Mouse (Mus musculus) embryonic facial prominence, embryonic 13.5 days (tissue): Measurements from ENCODE around the gene Cdkal1. TPM values are rescaled to one million over a fixed set of nuclear protein-coding genes. Genes with fewer than 3 reads are reported as not detected.

Experiments
- ATAC-seq: fragments of 200-750 bp; cut with Nextera tagmentation; 2 replicates; pipeline ENCODE4 v1.8.0; 2017; ENCODE audit warnings: low read depth; ENCODE audit not compliant: insufficient number of reproducible peaks, insufficient read depth, low FRiP score, low TSS enrichment
- H3K27ac ChIP-seq: fragments of 300-500 bp; sonication (generic); 2 replicates; pipeline ENCODE4 v1.5.1; 2015; ENCODE audit warnings: moderate library complexity, mild to moderate bottlenecking, inconsistent platforms
- H3K27me3 ChIP-seq: fragments of 300-500 bp; sonication (generic); 2 replicates; pipeline ENCODE4 v1.6.1; 2015; ENCODE audit warnings: mild to moderate bottlenecking, inconsistent platforms
- H3K36me3 ChIP-seq: fragments of 300-500 bp; sonication (generic); 2 replicates; pipeline ENCODE4 v1.6.1; 2015; ENCODE audit warnings: mild to moderate bottlenecking, inconsistent platforms
- H3K4me1 ChIP-seq: fragments of 300-500 bp; sonication (generic); 2 replicates; pipeline ENCODE4 v1.6.1; 2015; ENCODE audit warnings: inconsistent platforms
- H3K4me2 ChIP-seq: fragments of 300-500 bp; sonication (generic); 2 replicates; pipeline ENCODE4 v1.6.1; 2015; ENCODE audit warnings: moderate library complexity, mild to moderate bottlenecking, inconsistent platforms
- H3K4me3 ChIP-seq: fragments of 300-500 bp; sonication (generic); 2 replicates; pipeline ENCODE4 v1.5.1; 2015; ENCODE audit warnings: mild to moderate bottlenecking, inconsistent platforms
- H3K9ac ChIP-seq: fragments of 300-500 bp; sonication (generic); 2 replicates; pipeline ENCODE4 v1.6.1; 2015; ENCODE audit warnings: mild to moderate bottlenecking, inconsistent platforms
- H3K9me3 ChIP-seq: fragments of 300-500 bp; sonication (generic); 2 replicates; pipeline ENCODE4 v1.6.1; 2016; ENCODE audit warnings: inconsistent platforms
- WGBS: fragments of 180-500 bp; shearing (Covaris S2); methylation state at CpG from one replicate; pipeline ENCODE4 v1.1.7; 2015; ENCODE audit warnings: mixed read lengths; 5-methylcytosine and 5-hydroxymethylcytosine counted together
- polyA plus RNA-seq: library from polyadenylated mRNA; unstranded; fragments of >200 nt; fragmentation: Nextera tagmentation; extraction: Ambion mirVana; gene quantifications from 2 replicates; pipeline ENCODE4 v1.2.1, GENCODE M21; 2015

Gene Cdkal1
- polyA plus RNA-seq, 1 experiment from 2014 or later, result 34.0 TPM

DNA sequence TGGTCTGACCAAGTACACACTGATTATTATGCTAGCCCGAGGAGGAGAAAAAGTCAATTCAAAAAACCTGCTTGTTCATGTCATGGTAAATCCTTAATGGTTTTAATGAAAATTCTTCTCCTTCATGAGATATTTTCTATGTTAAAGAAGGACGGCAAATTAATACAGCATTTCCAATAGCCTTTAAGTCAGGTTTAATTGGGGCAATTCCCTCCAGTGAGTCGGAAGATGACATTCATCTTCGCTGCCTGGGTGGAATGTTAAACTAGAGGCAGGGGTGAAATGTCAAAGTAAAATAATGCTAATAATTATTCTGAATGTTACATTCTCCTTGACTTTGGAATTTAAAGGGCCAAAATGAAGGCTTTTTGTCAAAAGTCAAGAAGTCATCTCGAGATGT, 633.8 kb downstream of the Cdkal1 start:
- Histone ChIP-seq H3K27me3 (no peaks in the 10 kb centered on the region), H3K4me2 (no peak overlapping the region), H3K9me3 (no peaks in the 10 kb centered on the region), H3K36me3 (no peaks in the 10 kb centered on the region), H3K27ac (no peak overlapping the region), H3K4me1 (peaks cover 21% of the 10 kb centered on the region), H3K4me3 (no peak overlapping the region), H3K9ac (no peak overlapping the region)
- 55% methylated on average over 5 of the region's 5 CpGs for WGBS
- no peak for ATAC-seq

DNA sequence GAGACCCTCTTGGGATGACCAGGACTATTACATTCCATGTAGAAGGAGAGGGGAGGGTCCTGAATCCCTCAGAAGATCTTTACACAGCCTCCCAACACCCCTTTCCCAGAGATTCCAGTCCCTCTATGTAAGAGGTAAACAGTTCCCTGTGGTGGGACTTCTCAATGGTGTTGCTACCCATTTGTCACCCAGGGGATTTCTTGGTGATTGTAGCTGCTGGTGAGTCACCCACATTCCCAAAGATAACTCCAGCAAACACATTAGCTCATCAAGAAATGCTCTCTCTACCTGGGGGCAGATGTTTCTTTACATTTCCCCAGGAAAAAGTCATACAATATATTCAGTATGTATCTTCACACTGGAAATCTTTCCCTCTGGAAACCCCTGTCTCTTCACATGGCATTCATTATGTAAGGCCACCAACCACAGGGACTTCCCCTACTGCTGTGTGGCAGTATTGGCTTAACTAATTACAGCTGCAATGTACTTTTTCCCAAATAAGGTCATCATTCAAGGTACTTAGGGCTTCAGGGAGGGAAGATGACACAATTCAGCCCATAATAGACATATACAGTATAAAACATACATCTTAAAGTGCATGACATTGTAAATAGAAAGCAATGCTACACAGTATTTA, 636.8 kb downstream of the Cdkal1 start:
- H3K4me2 ChIP-seq, result no peak overlapping the region
- no peak for ATAC-seq
- H3K9me3 ChIP-seq, result no peaks in the 10 kb centered on the region
- H3K4me3 ChIP-seq, result no peak overlapping the region
- no peaks in the 10 kb centered on the region for H3K36me3 ChIP-seq
- H3K27ac ChIP-seq, result peak overlapping the region; percentile 28; the same call in 1 of the 2 replicates
- H3K9ac ChIP-seq, result no peak overlapping the region
- H3K27me3 ChIP-seq, result no peaks in the 10 kb centered on the region
- H3K4me1 ChIP-seq, result peaks cover 21% of the 10 kb centered on the region

- H3K4me2 ChIP-seq, result peak overlapping the region; percentile 69
- ATAC-seq, result peak; percentile 81; the same call in 1 of the 2 replicates
- peak overlapping the region; percentile 63 for H3K27ac ChIP-seq
Observed at GRCm38 (mm10) chr13:29210159-29211021, 645.1 kb downstream of the Cdkal1 start.

GRCm38 (mm10) chr13:29208749-29209148, 646.7 kb downstream of the Cdkal1 start:
- no peaks in the 10 kb centered on the region for H3K9me3 ChIP-seq
- no peaks in the 10 kb centered on the region for H3K36me3 ChIP-seq
- whole genome bisulfite sequencing, result 93% methylated on average over 6 of the region's 6 CpGs
- ATAC-seq, result no peak
- peaks cover 9% of the 10 kb centered on the region for H3K4me1 ChIP-seq
- no peaks in the 10 kb centered on the region for H3K27me3 ChIP-seq
- H3K4me2 ChIP-seq, result no peak overlapping the region
- no peak overlapping the region for H3K4me3 ChIP-seq
- H3K27ac ChIP-seq, result no peak overlapping the region
- H3K9ac ChIP-seq, result no peak overlapping the region

More at GRCm38 (mm10) chr13:29210159-29211021, 645.1 kb downstream of the Cdkal1 start:
- Histone ChIP-seq H3K27me3 (no peaks in the 10 kb centered on the region), H3K4me3 (peak overlapping the region; percentile 43), H3K4me1 (peaks cover 9% of the 10 kb centered on the region), H3K36me3 (no peaks in the 10 kb centered on the region), H3K9ac (peak overlapping the region; percentile 74), H3K9me3 (no peaks in the 10 kb centered on the region)
- WGBS, result 3% methylated on average over 27 of the region's 27 CpGs

DNA sequence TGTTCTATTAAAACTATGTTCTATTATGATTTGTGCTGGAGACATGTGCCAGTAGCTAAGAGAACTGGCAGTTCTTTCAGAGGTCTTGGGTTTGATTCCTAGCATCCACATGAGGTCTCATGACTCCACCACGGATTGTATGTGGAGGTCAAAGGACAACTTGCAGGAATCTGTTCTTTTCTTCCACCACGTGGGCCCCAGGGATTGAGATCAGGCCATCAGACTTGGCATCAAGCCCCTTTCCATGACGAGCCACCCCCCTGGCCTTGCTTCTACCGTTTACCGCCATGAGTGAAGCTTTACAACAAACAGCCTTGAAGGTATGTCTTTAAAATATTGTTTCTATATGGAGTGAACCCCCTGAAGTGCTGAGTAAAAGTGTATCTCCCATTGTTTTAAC, 651.6 kb downstream of the Cdkal1 start:
- H3K27me3 ChIP-seq, result no peaks in the 10 kb centered on the region
- 0 out of 2 replicates have a peak, but pooled peaks cover 2% of the 10 kb centered on the region for H3K4me1 ChIP-seq
- no peak overlapping the region for H3K9ac ChIP-seq
- 83% methylated on average over 5 of the region's 5 CpGs for WGBS
- no peak for ATAC-seq
- H3K4me3 ChIP-seq, result no peak overlapping the region
- no peaks in the 10 kb centered on the region for H3K9me3 ChIP-seq
- no peak overlapping the region for H3K4me2 ChIP-seq
- no peak overlapping the region for H3K27ac ChIP-seq
- H3K36me3 ChIP-seq, result no peaks in the 10 kb centered on the region

GRCm38 (mm10) chr13:29203426-29203825, 652.0 kb downstream of the Cdkal1 start:
- Histone ChIP-seq H3K27me3 (no peaks in the 10 kb centered on the region), H3K4me3 (no peak overlapping the region), H3K4me2 (no peak overlapping the region), H3K4me1 (0 out of 2 replicates have a peak, but pooled peaks cover 2% of the 10 kb centered on the region), H3K9me3 (no peaks in the 10 kb centered on the region), H3K9ac (no peak overlapping the region), H3K27ac (no peak overlapping the region), H3K36me3 (no peaks in the 10 kb centered on the region)
- 88% methylated on average over 5 of the region's 5 CpGs for WGBS
- ATAC-seq, result no peak

DNA sequence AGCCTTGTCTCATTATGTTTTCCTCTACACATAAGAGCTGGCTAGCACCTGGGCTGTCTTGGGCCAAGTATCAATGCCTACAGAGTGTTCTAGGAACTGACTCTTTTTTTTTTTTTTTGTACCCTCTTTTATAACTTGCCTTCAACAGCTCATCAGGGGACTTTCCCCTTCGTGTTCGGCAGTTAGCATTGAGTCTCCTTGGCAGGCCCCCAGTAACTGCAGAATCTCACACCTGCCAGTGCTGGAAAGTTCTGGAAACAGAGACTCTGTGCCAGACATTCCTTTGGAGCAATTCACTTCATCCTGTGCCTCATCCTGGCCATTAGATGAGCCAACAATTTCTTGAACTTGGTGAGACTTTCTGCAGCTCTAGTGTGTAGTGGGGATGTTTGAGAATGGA, 652.9 kb downstream of the Cdkal1 start:
- no peak for ATAC-seq

GRCm38 (mm10) chr13:29199679-29200078, 655.8 kb downstream of the Cdkal1 start:
- no peak for ATAC-seq
- Histone ChIP-seq H3K9me3 (no peaks in the 10 kb centered on the region), H3K36me3 (no peaks in the 10 kb centered on the region), H3K4me3 (no peak overlapping the region), H3K4me2 (no peak overlapping the region), H3K27ac (no peak overlapping the region), H3K4me1 (peaks cover 16% of the 10 kb centered on the region), H3K9ac (no peak overlapping the region), H3K27me3 (no peaks in the 10 kb centered on the region)
- WGBS, result 41% methylated on average over 6 of the region's 6 CpGs

More for the DNA sequence above, 652.9 kb downstream of the Cdkal1 start:
- no peaks in the 10 kb centered on the region for H3K27me3 ChIP-seq
- H3K4me1 ChIP-seq, result 0 out of 2 replicates have a peak, but pooled peaks cover 2% of the 10 kb centered on the region
- H3K9me3 ChIP-seq, result no peaks in the 10 kb centered on the region
- WGBS, result 58% methylated on average over 2 of the region's 2 CpGs
- no peak overlapping the region for H3K27ac ChIP-seq
- no peak overlapping the region for H3K4me2 ChIP-seq
- H3K9ac ChIP-seq, result no peak overlapping the region
- no peaks in the 10 kb centered on the region for H3K36me3 ChIP-seq
- no peak overlapping the region for H3K4me3 ChIP-seq

GRCm38 (mm10) chr13:29196798-29197498, 658.5 kb downstream of the Cdkal1 start:
- Histone ChIP-seq H3K4me1 (peaks cover 19% of the 10 kb centered on the region), H3K9ac (0 out of 2 replicates have a peak overlapping the region, but pooled peaks have one; percentile 16), H3K9me3 (no peaks in the 10 kb centered on the region), H3K4me3 (no peak overlapping the region), H3K27ac (no peak overlapping the region), H3K36me3 (no peaks in the 10 kb centered on the region), H3K27me3 (no peaks in the 10 kb centered on the region), H3K4me2 (no peak overlapping the region)
- ATAC-seq, result no peak
- WGBS, result 55% methylated on average over 9 of the region's 9 CpGs

DNA sequence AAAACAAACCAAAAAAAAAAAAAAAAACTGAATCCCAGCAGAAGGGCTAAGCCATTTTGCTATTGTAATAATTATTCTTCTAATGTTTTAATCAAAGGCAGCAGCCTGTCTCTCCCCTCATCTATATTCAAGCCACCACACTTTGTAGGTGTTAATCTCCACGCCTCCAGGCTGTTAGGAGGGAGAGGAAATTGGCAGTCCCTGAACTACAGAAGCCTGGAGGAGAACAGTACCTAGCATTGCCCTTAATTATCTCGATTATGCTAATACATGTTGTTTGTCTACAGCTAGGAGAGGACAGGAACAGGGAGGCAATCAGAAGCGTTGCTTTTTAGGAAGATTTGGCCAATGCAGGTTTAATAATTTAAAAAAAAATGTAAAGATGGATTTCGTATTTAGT, 659.8 kb downstream of the Cdkal1 start:
- H3K9me3 ChIP-seq, result no peaks in the 10 kb centered on the region
- H3K27ac ChIP-seq, result no peak overlapping the region
- no peak overlapping the region for H3K9ac ChIP-seq
- H3K4me2 ChIP-seq, result no peak overlapping the region
- WGBS, result 61% methylated on average over 4 of the region's 4 CpGs
- no peak overlapping the region for H3K4me3 ChIP-seq
- H3K36me3 ChIP-seq, result no peaks in the 10 kb centered on the region
- H3K27me3 ChIP-seq, result no peaks in the 10 kb centered on the region
- H3K4me1 ChIP-seq, result peaks cover 19% of the 10 kb centered on the region
- ATAC-seq, result no peak

DNA sequence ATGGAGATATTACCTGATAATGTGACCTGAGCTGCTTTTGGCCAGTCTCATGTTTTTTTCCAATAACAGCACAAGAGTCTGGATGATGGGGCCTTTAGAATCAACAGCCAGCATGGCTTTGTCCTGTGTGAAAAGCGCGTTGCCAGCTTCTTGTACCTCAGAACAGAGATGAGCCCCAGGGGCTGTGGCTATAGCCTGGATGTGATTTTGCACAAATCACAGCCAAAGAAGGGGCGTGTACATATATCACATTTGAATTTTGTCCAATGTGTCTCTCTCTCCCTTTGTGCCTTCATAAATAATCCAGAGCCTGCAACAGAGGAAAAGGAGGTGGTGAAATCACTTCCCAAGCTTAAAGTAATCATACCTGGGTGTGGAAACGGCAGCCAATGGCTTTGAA, 660.5 kb downstream of the Cdkal1 start:
- 61% methylated on average over 4 of the region's 4 CpGs for WGBS
- H3K4me2 ChIP-seq, result no peak overlapping the region

More for the DNA sequence above, 660.5 kb downstream of the Cdkal1 start:
- no peak overlapping the region for H3K4me3 ChIP-seq
- H3K4me1 ChIP-seq, result peaks cover 19% of the 10 kb centered on the region
- H3K27me3 ChIP-seq, result no peaks in the 10 kb centered on the region
- no peak overlapping the region for H3K27ac ChIP-seq
- no peaks in the 10 kb centered on the region for H3K9me3 ChIP-seq
- no peak for ATAC-seq
- H3K36me3 ChIP-seq, result no peaks in the 10 kb centered on the region
- H3K9ac ChIP-seq, result no peak overlapping the region
